Mouse (Mus musculus): ENCODE results near the gene Pla2g3.

DNA sequence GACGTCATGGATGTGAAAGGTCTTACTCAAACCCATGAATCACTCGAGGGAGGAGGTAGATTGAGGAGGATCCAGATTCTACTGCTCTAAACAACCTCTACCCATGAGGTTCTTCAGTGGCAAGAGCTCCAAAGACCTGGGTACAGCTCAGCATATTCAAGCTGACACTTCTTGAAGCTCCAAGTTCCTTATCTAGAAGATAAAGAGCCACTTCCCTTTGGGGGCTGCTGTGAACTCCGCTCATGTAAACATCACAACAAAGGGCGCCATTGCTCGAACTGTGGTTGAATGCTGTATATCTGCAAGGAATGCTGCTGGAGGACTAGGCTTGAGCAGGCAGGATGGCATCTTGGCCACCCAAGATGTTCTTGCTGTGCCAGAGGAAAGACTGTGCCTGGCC is 952 bp downstream of the Pla2g3 start:
- TF ChIP-seq HCFC1 (IDR thresholded peaks at IDR 0.05; ENCODE audit: borderline replicate concordance, insufficient read depth, low read length): no peak
- no peak for TF ChIP-seq ZNF384 (IDR thresholded peaks at IDR 0.05; ENCODE audit: low read depth, low read length)
- TF ChIP-seq MAFK (IDR thresholded peaks at IDR 0.05; ENCODE audit: insufficient read depth, low read depth, low read length): no peak
- TF ChIP-seq ZC3H11A (IDR thresholded peaks at IDR 0.05; ENCODE audit: borderline replicate concordance, low read depth, low read length): no peak

Measured in ES-E14 (cell line).